Mouse (Mus musculus) regulatory T cell (primary cell): ENCODE data around the gene Rarg.

Source experiments
- in situ Hi-C: fragments of 300-600 bp; cut with MboI, MseI; formaldehyde crosslinking; loops from one replicate; pipeline ENCODE4 v1.15.1; 2025; ENCODE audit warnings: high pct_unique_total_duplicates

Gene Rarg

DNA sequence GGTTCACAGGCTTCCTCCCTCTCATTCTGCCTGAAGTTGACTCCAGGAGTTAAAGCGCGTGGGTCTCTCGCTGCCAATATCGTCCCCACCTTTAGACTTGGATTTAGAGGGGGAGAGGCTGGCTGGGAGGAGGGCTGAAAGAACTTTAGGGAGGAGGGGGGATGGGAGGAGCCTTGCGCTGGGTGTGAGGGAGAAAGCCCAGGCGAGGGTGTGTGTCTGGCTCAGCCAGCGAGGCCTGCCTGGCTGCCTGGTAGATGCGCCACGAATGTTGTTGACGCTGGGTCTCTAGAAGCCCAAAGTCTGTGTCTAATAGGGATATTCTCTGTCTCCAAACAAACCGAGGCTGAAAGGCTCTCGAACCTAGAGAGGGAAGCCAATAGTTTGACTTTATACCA, 756 bp upstream of the Rarg start:
- in situ Hi-C loops, result no loop called here

DNA sequence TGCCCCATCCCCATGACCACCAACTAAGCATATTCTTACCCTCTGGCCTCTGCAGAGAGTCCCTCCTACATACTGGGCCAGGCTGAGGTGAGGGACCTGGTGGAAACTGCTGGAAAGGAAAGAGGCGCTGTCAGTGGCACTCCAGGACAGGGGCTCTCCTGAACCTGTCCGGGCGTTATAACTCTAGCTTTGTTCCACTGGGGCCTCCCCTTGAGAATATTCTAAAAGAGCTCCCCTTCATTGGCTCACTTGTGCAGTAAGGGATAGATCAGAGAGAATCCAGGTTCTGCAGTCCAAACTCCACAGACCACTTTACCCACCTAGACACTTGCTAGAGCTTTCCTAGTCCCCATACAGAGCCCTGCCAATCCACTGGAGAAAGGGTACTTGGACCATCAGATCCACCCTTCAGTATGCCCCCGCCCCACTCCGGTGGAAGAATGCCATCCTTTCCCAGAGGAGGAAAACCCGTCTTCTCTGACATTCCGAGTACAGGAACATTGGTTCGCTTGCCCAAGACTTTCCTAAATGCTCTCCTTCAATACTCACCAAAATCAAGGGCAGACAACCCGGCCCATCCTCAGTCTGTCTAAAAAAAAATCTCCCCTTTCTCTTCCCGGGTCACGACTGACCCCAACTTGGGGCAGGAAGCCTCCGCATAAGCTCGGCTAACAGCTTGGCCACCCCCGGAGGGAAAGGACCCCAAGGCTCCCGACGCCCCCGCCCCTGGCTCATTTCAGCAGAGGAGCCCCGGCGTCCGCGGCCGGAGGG, 701 bp downstream of the Rarg start:
- in situ Hi-C loops, result no loop called here

DNA sequence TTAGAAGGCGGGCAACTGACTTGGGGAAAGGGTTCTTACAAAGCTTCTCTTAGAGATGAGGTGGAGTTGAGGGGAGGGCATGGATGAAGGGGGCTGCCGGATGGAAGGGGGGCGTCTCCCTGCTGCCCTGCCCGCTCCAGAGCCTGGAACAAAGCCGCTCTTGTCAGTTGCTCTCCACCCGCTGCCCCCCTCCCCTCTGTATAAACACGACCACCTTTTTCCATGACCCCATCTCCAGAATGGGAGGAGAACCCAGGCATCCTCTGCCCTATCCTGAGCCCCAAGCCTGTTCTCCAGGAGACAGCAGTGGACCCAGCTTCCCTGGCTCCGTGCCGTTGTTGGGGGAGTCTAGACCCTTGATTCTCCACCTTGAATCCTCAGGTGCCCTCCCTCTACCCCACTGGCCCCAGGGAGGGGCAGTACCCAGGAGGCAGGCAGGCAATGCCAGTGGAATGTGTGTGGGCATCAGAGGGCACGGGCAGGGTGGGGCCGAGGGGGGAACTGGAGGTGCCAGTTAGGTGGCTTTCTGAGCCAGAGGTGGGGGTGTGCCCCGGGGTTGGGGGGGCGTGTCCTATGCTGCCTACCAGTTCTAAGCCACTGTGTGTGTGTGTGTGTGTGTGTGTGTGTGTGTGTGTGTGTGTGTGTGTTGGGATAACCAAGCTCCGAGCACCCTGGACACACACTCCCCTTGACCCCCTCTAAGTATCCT, 1.6 kb downstream of the Rarg start:
- in situ Hi-C loops, result no loop called here

DNA sequence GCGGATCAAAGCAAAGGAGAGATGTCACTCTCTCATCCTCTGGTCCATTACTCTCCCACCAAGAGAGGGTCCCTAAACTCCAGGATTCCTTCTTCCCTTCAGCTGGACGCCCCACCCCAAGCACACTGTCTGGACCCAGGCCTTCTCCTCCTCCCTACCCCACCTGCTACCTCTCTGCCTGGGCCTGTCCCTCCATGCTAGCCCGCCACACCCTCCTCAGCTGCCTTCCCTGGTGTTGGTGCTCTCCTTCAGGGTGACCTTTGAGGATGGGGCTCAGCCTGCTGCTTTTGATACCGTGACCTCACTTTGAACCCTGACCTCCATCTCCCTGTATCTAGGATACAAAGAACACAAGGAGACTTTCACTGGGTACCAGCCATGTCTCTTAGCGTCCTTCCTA, 6.8 kb downstream of the Rarg start:
- in situ Hi-C loops, result no loop called here

DNA sequence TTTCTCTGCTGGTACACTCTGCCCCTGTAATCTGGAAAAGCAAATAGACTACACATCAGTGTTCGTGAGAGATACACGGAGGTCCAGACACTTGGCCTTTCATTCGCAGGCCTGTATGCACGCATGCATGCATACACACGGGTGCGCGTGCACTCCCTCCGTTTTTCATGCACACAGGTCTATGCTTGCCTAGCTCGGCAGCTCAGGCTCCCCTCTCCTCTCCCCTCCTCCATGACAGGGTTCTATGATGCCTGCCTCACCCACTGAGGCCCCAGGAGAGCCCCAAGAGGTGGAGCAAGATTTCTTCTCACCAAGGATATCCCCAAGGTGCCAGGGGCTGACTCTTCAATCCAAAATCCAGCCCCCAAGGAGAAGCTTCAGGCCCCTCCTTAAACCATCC, 7.3 kb downstream of the Rarg start:
- in situ Hi-C loops, result no loop called here

DNA sequence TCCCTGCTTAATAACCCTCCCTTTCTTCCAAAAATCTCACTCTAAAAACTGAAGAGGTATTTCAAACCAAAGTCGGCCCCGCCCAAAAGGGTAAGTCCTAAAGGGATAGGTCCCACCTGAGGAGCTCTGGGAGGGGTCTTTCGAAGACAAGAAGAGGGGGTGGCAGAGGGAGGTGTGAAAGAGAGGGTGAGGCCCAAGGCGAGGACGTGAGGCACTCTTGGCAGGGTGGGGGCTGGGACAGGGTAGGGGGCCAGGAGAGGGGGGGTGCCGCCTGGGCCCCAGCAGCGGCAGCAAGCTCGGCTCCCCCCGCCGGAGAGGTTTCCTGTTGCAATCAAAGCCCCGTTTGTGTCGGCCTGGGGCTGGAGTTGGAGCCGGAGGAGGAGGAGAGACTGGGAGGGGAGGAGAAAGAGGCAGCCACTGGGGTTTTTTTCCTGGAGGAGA, 8.0 kb downstream of the Rarg start:
- in situ Hi-C loops, result no loop called here

DNA sequence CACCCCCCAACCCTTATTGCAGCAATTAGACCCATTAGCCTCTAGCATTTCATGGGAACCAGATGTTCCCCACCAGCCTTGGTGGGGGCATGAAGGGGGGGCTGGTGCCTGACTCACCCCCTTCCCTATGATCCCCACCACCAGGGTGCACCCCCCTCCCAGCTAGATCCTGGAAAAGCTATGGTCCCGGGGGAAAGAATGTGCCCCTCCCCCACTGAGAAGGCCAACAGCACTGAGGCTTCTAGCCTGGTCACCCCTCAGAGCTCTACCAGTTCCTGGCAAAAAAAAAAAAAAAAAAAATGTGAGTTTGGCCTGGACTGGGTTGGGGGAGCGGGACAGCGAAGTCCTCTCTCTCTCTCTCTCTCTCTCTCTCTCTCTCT, 8.5 kb downstream of the Rarg start:
- in situ Hi-C loops, result no loop called here

DNA sequence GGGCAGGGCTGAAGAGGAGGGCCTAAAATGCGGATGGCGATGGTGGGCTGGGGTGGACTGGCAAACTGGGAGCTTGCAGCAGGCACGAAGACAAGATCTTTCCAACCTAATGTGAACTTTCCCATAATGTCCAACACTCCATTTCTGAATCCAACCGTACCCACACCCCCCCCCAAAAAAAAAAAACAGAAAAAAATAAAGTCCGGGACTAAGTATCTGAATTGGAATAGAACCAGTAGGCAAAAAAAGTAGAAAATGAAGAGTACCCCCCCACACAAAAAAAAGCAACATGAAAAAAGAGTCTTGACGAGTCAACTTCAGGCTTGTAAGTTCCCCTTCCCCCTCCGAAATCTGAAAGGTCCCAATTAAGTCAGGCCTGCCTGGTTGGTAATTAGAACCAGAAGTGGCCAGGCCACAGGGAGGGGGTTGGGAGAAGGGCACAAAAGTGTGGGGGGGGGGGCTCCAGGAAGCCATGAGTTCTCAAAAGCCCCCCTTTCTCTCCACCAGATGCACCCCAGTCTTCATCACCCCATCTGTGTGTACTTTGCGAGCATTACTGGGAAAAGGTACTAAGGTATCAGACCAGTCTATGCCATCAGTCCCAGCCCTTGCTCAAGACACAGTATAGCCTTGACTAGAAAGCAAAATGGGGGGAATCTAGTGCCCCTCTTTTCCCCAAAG, 9.0 kb downstream of the Rarg start:
- in situ Hi-C loops, result no loop called here

DNA sequence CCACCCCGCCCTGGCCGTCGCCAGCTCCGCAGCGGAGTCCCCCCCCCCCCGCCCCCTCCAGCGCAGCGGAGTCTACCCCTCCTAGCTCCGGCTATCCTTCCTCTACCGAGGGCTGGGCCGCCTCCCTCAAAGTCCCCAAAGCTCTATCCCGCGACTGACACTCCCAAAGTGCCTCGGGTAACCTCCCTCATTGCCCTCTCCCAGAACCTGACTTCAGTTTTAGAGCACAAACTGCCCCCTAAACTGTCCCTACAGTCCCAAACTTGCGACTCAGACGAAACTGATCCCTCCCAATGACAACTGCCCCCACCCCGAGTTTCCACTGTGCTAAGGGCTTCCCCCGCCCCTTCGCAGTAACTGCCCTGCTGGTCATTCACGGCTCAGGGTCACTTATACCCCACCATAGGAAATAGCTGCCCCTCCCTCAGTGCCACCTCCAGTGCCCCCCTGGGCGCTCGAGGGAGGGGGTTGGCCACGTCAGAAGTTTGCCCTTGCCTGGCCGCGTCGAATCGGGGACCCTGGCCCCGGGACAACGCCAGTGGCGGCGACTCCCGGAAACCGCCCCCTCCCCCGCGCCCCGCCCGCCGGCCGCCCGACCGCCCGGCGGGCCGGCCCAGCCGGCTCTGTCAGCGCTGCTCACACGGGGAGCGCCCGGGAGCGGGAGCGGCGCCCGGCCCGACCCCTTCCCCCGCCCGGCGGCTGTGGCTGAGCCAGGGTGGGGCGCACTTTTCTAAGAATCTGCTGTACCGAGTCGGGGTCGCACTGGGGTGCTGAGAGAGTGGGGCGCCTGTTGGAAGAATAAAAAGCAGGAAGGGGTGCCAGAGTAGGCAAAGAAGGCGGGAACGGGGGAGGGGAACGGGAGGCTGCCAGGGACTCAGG, 9.8 kb downstream of the Rarg start:
- in situ Hi-C loops, result no loop called here

DNA sequence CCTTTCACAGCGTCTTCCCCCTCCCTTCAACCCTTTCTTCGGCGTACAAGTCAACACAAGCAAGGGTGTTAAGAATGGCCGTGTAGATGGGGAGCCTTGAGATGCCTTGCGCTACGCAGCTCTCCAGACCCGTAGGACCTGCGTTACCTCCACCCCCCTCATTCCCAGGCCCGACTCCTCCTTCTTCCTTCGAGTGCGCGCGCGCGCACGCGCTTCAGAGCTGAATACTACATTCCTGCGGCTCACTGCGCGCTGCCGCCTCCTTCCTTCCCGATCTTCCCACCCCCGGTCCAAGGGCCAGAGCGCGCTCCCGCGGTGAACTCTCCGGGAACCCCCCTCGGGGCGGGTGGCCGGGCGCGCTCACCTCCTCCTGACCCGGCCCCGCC, 10.5 kb downstream of the Rarg start:
- in situ Hi-C loops, result no loop called here

DNA sequence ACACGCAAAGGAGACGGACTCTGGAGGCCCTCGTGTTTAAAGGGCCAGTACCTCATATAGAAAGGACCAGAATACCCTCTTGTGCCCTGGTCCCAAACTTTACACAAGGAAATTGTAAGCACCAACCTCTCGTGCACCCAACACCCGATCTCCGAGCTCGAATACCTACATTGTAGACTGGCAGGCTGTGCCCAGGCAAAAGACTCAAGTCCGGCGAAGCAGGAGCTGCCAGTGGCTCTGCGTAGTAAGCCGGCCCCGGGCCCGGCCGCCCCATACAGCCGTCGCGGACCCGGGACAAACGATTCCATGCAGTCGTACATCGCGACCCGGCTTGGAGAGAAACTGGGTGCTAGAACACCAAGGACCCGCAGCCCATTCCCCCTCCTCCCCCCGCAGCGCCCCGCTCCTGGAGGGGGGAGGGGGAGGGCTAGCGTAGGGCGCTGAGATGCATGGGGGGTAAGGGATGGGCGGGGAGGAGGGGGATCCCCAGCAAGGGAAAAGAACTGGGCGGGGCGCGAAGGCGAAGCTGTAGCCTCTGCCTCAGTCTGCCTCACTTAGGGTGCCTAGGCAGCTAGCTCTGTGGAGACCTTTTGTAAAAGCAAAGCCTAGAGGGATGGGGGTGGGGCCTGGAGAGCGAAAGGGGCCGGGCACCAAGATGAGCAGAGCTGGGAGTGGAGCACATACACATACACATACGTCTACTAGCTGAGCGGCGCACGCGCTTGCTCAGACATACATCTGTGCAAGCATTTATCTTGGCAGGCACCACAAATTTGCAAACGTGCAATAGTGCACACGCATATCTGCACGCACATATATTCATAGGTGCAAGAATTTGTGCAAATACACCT, 11.2 kb downstream of the Rarg start:
- in situ Hi-C loops, result no loop called here

DNA sequence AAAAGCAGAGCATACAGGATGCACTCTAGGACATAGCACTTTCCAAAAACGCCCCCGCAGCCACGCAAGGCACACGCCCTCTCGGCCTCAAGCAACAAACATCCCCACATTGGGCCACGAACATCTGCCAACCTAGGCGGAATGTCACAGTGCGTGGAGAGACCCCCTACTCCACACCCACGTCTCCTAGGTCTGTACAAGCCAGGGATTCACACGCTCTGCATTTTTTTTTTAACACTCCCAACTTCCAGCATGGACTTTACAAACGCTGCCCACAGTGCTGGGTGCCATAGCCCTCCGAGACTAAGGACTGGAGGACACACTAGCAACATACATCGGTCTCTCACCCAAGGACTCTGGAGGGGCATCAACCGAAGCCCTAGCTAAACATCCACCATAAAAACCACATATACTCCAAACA, 11.8 kb downstream of the Rarg start:
- in situ Hi-C loops, result no loop called here

DNA sequence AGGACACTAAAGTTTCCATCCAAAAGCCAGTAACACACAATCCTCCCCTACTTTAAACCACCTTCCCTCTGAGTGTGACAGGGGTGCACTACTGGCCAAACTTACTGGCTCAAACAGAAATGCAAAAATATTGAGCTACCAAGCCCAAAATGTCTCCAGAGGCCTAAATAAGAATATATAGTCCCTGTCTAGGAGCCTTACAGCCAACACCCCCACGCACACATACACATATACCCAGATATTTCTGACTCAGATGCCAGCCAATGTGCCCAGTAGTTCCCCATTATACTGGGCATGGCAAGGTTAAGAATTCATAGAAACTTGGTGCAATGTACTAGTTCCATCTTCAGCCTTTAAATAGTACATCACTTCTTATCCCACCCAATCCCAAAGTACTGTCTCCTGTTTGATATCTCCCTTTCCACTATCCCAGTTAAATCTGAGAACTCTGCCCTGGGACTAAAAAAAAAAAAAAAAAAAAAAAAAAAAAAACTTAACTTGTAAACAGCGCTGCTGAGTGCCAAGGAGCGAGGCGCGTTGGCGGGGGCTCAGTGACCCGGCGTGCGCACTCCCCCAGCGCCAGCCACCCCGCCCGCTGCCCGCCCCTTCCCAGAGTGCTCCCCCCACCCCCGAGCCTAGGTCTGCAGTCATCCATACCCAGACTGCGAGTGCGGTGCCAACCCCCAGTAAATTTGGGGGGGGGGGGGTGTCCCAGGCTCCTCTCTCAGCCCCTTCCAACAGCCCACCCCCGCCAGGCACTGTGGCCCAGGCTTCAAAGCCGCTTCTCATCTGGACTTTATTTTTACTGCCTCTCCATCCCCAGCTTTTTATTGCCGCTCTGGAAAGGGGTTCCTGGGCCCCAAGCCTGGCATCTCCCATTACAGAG, 12.8 kb downstream of the Rarg start:
- in situ Hi-C loops, result no loop called here

DNA sequence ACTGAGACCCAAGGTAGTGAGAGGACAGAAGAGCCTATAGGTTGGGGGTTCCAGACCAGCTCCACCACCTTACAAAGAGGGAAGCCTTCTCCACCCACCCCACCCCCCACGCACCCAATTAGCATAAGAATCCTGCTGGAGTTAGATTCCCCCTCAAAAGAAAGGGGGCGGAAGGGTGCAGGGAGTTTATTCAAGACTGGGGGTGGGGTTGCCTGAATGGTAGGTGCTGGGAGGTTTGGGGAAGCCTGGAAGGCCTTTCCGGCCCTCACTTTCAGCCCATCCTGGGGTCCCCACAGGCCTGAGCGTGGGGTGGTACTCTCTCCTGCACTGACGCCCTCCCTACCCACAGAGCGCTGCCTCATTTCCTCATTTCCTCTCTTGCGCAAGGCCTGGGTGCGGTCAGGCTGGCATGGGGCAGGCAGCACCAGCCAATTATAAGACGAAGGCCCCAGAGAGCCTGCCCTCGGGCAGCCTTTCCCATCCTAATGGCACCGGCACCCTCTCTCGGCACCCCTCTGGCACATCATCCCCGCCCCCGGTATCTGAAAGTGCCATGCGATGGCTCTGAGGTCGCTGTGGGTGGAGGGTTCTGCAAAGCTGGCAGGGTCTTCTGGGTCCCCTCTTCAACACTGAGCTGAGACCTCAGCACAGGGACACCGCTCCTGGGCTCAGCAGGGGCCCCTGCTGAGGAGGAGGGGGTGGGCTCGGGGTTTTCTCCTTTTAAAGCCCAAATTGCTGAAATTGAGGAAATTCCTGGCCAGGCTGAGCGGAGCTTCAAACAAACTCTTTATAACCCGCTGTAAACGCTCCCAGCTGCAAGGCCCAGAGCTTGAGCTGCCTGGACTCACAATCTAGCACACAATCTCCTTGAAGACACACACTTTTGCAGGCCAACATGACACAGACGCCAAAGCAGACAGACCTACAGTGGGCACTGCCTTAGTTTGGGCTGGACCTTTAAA, 13.8 kb downstream of the Rarg start:
- in situ Hi-C loops, result no loop called here

DNA sequence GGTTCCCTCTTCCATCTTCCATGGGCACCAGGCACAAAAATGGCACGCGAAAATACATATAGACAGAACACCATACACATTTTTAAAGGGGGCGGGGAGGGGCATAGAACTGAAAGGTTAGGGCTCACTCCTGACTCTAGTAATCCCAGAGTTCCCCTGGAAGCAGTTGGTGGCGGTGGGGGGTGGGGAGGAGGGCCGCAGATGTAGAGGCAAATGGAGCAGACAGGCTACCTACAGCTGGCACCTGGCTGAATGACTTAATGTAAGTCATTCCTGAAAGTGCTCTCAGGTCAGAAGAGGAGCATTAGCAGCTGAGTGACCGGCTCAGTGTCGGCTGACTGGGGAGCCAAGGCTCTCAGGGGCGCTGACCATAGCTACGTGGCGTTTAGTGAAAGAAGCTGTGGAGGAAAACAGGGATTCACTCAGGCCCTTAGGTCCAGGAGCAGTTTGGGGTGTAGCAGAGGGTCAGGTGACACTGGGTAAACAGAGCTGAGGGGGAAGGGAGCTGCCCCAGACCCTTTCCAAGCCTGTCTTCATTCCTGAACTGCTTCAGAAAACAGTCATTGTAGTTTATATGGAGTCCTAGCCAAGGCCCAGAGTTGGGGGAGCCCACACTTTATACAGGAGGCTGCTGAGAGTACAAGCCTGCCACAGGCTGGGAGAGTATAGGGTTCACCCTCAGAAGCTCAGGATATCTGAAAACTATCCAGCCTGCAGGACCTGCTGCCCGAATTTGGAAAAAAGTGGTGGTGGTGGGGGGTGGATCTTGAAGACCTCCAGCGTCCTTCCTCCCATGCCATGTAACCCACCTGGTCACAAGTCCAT, 14.7 kb downstream of the Rarg start:
- in situ Hi-C loops, result no loop called here

DNA sequence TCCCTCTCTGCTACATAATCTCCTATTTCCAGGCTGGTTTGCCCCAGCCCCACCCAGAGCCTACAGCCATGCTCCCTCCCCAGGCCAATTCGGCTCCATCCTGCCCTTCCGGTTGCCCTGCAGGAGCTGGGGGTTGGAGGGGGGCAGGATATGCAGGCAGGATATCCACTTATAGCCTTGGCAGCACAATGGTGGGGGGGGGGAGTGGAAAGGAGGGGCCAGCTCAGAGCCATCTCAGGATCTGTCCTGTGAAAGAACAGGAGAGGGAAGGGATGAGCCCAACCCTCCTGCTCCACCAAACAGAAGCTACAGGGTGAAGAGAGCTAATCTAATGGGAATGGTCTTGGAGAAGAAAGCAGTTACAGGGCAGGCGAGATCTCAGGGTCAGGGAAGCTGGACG, 16.7 kb downstream of the Rarg start:
- in situ Hi-C loops, result no loop called here

DNA sequence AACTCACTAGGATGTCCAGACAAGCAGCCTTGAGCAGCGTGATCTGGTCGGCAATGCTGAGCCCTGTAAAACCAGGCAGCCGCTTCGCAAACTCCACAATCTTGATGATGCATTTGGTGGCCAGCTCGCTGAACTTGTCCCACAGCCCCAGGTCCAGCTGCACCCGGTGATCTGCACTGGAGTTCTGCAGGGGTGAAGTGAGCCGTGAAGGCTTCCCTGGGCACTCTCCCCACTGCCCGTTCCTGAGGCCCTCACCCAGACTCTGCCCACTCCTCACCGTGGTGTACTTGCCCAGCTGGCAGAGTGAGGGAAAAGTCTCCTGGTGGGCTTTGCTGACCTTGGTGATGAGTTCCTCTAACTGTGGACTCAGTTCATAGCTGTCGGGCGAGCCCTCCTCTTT, 17.5 kb downstream of the Rarg start:
- in situ Hi-C loops, result no loop called here

DNA sequence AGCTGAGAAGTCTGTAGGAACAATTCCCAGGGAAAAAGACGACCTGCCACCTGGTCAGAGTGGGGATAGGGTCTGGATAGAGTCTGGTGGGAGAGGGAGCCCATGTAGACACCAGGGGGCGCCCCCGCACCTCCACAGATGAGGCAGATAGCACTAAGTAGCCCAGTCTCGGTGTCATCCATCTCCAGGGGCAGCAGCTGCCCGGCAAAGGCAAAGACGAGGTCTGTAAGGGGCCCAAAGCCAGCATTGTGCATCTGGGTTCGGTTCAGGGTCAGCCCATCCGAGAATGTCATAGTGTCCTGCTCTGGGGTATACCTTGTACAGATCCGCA, 18.1 kb downstream of the Rarg start:
- in situ Hi-C loops, result no loop called here
